Mouse (Mus musculus): ENCODE measurements around the gene Zc3h13. TPM values are rescaled to one million over a fixed set of nuclear protein-coding genes. Genes with fewer than 3 reads are reported as not detected.

Gene Zc3h13
- total RNA-seq, 1 experiment from 2014 or later = 35.4 TPM

DNA sequence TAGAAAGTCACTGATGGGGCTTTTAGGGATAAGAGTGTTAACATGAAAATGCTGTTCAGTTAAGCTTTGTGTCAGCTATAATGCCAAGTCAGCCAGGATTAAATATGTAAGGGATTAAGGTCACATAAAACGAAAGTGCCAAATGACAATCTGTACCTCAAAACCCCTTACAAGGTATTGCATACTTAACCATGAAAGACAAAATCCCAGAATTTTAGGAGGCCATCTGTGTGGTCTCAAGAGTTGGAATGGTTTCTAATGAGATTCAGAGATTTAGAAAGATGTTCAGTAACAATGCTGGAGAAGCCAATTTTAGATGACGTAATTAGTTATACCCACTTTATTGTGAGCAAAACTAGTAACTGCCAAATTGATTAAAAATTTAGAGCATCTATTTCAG, 30.3 kb downstream of the Zc3h13 start:
- no peak for ATAC-seq (ENCODE audit: extremely low read depth, insufficient number of reproducible peaks, low FRiP score, poor library complexity, severe bottlenecking)

DNA sequence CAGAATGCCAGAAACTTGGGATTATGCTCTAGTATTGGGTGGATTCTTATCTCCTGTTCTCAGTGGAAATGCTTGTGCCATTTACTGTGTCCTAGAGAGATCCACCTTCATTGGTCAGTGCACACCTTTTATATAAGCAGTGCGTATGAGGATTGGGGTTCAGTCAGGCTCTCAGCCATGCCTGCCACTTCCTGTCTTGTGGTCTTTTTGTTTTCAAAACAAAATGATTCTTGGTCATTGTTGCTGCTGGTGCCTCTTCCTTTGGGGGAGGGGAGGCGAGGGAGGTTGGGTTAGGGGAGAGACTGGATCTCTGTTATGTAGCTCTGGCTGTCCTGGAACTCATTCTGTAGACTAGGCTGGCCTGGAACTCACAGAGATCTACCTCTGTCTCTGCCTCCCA, 34.6 kb downstream of the Zc3h13 start:
- 0 out of 2 replicates have a peak, but pooled peaks have one; percentile 9 for ATAC-seq (ENCODE audit: extremely low read depth, insufficient number of reproducible peaks, low FRiP score, poor library complexity, severe bottlenecking)

DNA sequence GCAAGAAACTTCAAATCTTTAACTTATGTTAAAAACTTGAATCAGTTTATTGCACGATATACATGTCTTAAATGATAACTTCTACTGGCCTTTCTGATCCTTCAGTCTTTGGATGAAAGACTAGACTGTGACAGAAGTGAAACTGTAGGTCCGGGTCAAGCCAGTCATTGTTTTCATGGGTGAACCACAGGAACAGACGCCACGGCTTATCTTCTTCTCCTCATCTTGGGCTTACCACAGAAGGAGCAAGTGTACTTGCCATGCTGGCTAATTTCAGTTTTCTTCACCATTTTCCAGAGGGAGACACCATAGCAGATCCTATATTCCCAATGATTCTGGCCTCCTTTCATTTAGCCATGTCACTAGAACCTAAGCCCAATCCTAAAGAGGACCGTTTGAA, 36.1 kb downstream of the Zc3h13 start:
- no peak for ATAC-seq (ENCODE audit: extremely low read depth, insufficient number of reproducible peaks, low FRiP score, poor library complexity, severe bottlenecking)

DNA sequence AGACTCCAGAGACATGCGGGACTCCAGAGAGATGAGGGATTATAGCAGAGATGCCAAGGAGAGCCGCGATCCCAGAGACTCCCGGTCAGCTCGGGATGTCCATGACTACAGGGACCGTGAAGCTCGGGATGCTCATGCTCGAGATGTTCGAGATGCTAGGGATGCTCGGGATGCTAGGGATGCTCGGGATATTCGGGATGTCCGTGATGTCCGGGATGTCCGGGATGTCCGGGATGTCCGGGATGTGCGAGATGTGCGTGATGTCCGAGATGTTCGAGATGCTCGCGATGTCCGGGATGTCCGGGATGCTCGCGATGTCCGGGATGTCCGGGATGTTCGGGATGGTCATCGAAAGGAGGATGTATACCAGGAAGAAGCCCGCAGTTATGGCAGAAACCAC, 39.2 kb downstream of the Zc3h13 start:
- no peak for ATAC-seq (ENCODE audit: extremely low read depth, insufficient number of reproducible peaks, low FRiP score, poor library complexity, severe bottlenecking)

DNA sequence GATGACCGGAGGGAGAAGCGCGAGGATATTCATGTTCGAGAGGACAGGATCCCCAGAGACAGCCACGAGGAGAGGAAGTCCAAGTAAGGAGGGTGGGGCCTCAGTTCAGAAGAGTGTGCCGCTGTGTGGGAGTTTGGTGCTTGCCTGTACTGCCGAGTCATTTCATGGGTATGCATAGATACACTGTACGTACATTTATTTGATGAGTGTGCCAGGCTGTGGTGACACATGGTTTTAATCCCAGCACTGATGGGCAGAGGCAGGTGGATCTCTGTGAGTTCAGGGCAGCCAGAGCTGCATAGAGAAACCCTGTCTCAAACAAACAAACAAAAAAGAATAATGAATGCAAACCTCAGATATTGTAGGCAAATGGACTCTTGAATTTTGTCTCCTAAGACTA, 43.9 kb downstream of the Zc3h13 start:
- no peak for ATAC-seq (ENCODE audit: extremely low read depth, insufficient number of reproducible peaks, low FRiP score, poor library complexity, severe bottlenecking)

DNA sequence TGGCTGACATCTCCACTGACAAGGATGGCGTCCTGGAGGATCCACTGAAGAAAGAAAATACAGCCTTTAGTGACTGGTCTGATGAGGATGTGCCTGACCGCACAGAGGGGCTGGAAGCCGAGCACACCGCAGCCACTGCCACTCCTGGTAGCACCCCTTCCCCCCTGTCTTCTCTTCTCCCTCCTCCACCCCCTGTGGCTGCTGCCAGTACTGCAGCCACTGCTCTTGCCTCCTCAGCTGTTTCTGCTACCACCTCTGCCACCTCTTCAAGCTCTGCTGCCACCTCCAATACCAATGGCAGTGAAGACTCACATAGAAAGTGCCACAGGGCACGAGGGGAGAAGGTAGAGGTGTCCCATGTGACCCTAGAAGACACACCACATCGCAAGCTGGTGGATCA, 46.4 kb downstream of the Zc3h13 start:
- ATAC-seq (ENCODE audit: extremely low read depth, insufficient number of reproducible peaks, low FRiP score, poor library complexity, severe bottlenecking) = 0 out of 2 replicates have a peak, but pooled peaks have one; percentile 9

- no peak for ATAC-seq (ENCODE audit: extremely low read depth, insufficient number of reproducible peaks, low FRiP score, poor library complexity, severe bottlenecking)
These were observed 50.1 kb downstream of the Zc3h13 start for GRCm38 (mm10) chr14:75334321-75334720.

- ATAC-seq (ENCODE audit: extremely low read depth, insufficient number of reproducible peaks, low FRiP score, poor library complexity, severe bottlenecking) = no peak
These were observed 53.7 kb downstream of the Zc3h13 start for GRCm38 (mm10) chr14:75337884-75338283.

DNA sequence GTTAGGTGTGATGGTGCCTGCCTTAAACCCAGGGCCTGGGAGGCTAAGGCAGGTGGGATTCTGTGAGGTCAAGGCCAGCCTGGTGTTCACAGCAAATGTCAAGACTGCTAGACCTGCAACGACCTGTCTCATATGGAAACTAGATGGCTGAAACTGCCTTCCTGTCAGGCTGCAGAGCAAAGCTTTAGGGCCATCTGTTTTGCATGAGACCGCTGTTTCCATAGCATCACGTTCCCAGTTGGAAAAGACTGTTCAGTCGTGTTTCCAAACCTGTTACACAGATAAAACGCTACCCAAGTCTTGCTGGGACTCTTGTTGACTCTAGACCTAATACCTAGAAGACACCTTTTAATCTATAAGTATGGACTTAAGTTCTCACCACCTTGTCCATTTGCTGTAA, 61.9 kb downstream of the Zc3h13 start:
- ATAC-seq (ENCODE audit: extremely low read depth, insufficient number of reproducible peaks, low FRiP score, poor library complexity, severe bottlenecking) = no peak

GRCm38 (mm10) chr14:75351626-75352025, 67.5 kb downstream of the Zc3h13 start:
- no peak for ATAC-seq (ENCODE audit: extremely low read depth, insufficient number of reproducible peaks, low FRiP score, poor library complexity, severe bottlenecking)

DNA sequence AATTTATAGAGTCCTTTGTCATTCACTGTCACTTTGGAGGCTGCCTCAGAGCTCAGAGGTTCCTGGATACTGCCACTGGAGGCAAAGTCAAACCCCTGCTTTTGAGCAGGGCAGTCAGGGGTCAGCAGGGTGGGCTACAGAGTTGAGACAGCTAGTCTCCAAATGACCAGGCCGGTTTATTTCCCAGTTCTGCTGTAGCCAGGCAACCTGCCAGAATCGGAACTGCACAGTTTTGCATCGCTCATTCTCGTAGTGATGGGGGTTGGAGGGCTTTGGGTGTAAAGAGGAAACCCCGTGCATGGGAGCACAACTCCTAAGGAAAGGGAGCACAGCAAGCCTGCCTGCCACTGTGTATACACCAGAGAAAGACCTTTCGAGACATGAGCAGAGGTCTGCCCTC, 79.1 kb downstream of the Zc3h13 start:
- no peak for ATAC-seq (ENCODE audit: extremely low read depth, insufficient number of reproducible peaks, low FRiP score, poor library complexity, severe bottlenecking)

DNA sequence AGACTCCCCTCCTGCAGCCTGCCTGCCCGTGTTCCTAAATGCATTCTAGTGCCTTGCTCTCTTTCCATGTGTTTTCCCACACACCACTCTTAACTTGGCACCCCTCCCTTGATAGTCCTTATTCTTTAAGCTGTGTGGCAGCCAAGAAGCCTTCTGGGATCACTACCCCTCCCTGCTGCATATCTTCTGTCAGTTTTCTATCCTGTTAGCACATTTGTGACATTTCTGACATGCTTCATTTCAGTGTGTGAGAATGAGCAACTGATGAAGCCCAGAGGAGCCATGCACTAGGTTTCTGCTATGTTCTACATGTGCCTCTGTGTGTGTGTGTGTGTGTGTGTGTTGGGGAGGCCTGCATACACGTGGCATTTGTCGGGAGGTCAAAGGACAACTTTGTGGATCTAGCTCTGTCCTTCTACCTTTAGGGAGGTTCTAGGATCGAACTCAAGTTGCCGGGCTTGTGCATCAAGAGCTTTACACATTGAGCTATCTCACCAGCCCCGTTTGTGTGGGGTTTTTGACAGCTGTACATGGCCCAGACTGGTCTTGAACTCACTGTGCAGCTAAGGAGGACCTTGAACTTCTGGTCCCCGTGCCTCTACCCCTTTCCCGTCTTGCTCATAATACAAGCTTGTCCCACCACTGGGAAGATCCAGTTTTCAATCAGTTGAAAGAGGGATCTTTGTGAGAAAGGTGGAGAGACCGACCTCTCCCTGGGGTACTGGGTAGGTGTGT, 81.3 kb downstream of the Zc3h13 start:
- no peak for ATAC-seq (ENCODE audit: extremely low read depth, insufficient number of reproducible peaks, low FRiP score, poor library complexity, severe bottlenecking)

DNA sequence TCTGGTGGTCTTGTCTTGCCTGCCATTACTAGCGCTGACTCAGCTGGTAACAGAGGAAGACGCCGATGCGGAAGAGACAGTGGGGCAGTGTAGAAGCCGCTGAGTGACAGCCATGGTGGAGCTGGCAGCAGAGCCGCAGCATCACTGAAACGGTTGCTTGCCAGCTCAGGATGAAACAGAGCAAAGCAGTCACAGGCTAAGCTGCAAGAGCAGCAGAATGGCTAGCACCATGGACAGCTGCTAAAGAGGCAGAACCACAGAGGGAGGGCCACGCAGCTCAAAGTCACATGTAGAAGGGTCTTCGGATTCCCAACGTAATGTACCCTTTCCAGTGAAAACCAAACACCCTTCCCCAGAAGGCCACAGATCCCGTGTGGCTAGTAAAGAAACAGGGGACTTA, 82.6 kb downstream of the Zc3h13 start:
- no peak for ATAC-seq (ENCODE audit: extremely low read depth, insufficient number of reproducible peaks, low FRiP score, poor library complexity, severe bottlenecking)

GRCm38 (mm10) chr14:75367503-75367902, 83.3 kb downstream of the Zc3h13 start:
- ATAC-seq (ENCODE audit: extremely low read depth, insufficient number of reproducible peaks, low FRiP score, poor library complexity, severe bottlenecking) = no peak

DNA sequence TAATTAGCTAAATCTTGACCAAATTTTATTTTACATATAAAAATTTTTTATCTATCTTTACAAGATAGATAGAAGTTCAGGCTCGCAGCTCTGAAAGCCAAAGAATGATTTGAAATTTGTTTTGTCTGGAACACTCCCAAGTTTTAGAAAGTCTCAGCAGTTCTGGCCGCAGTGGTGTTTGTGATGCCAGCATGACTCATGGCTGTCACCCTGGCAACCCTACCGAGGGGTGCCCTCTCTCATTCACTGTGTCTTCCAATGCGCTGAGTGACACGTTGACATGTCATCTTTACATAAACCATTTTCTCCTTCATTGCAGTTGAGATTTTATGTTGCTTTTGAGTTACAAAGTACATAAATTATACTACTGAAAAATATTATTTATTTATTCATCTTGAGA, 85.7 kb downstream of the Zc3h13 start:
- no peak for ATAC-seq (ENCODE audit: extremely low read depth, insufficient number of reproducible peaks, low FRiP score, poor library complexity, severe bottlenecking)

DNA sequence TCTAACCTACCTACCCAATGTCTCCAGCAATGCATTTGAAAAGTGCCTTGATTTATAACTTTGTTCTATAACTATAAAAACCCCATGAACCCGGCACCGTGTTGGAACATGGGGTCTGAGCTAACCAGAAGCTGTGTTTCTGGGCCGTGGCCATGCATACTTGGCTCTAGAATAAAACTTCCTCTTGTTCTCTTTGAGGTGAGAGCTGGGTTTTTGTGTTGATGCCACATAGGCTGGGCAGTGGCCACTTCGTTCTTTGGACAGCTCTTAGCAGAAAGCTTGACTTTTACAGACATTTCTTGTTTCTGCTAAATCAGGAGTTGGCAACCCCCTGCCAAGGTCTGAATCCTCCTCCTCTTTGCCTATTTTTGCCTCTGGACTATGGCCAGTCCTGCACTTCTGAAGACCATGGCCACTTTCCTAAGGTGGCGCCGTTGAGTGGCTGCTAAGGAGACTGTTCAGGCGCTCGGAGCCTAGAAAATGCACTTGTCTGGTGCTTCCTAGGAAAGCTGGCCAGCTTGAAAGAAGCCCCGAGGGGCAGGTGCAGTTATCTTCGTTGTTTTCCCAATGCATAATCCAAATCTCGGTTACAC, 90.9 kb downstream of the Zc3h13 start:
- ATAC-seq (ENCODE audit: extremely low read depth, insufficient number of reproducible peaks, low FRiP score, poor library complexity, severe bottlenecking) = no peak

DNA sequence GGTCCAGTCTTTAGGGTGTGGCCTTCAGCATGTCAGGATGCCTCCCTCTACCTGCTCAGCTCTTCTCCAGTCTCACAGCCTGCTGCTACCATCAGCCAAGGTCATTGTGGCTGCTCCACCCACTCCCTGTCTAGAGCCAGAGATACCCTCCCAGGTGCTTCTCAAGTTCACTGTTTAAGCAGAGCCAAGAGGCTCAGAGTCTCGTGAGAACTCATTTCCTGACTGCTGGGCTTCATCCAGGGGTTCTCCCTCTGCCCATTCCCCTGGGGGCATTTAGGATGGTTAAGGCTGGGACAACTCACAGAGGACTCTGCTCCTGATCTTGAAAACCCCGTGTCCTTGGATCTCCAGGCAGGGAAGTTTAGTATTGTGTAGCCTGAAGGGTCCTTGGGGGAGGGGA, 92.1 kb downstream of the Zc3h13 start:
- ATAC-seq (ENCODE audit: extremely low read depth, insufficient number of reproducible peaks, low FRiP score, poor library complexity, severe bottlenecking) = no peak

DNA sequence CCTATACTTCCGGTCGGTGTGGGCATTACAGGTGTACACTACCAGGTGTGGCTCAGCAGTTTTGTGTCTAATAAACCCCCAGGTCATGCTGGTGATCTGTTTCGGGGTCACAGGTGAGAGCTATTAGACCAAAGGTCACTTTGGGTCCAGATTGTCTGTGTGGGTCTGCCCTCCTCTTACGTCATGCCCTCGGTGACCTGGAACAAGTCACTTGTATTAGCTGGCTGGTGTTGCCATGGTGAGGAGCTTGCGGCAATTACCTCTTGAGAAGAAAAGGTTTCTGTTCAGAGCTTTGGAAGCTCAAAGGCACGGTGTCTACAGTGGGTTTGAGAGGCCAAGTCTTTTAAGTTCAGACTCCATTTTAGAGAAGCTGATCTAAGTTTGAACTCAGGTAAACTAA, 93.4 kb downstream of the Zc3h13 start:
- no peak for ATAC-seq (ENCODE audit: extremely low read depth, insufficient number of reproducible peaks, low FRiP score, poor library complexity, severe bottlenecking)
